Comparison of ENCODE assay signal across 8 mouse cellular contexts in genomic region chr11:116531371-116532191, GRCm38 (mm10). TPM values are rescaled to one million over a fixed set of nuclear protein-coding genes. Genes with fewer than 3 reads are reported as not detected.
DNase-seq lines count a peak whose midpoint lies in the region; ATAC-seq and TF ChIP-seq lines count a peak whose summit lies in the region.

No protein-coding gene starts in this region.

- peak overlapping the region; percentile 44 for H3K4me3 ChIP-seq in embryonic facial prominence, embryonic 11.5 days (ENCODE audit: low read depth, low read length)
- peak overlapping the region; percentile 46 for H3K4me3 ChIP-seq in hindbrain, postnatal 0 days (ENCODE audit: low read length)

- H3K27ac ChIP-seq in embryonic facial prominence, embryonic 11.5 days (replicated peaks; ENCODE audit: low read depth, low read length), result no peak overlapping the region
- peak overlapping the region; percentile 32; the same call in 1 of the 2 replicates for H3K27ac ChIP-seq in hindbrain, postnatal 0 days

- TF ChIP-seq CTCF in hindbrain, postnatal 0 days (IDR thresholded peaks at IDR 0.05; ENCODE audit: low read depth), result no peak

- WGBS in embryonic facial prominence, embryonic 11.5 days, result 2% methylated on average over 48 of the region's 48 CpGs
- 3% methylated on average over 48 of the region's 48 CpGs for WGBS in hindbrain, postnatal 0 days

- DNase-seq in lung, adult 18-20 months, result peak; percentile 31 to 38
- DNase-seq in lung, postnatal 14 days, result no peak
- DNase-seq in embryonic facial prominence, embryonic 11.5 days (ENCODE audit: low spot score), result peak; percentile 24
- DNase-seq in hindbrain, postnatal 0 days (ENCODE audit: low spot score), result peak; percentile 28
- peak; percentile 16 for DNase-seq in lung, postnatal 25 days (ENCODE audit: low spot score)
- DNase-seq in left cerebral cortex, postnatal 10 days (ENCODE audit: extremely low spot score in 1 of 2, low spot score in 2 of 2), result no peak
- no peak for DNase-seq in gastrocnemius, postnatal 14 days
- no peak for DNase-seq in gastrocnemius, adult 8-10 months (ENCODE audit: low spot score in 2 of 2)

- H3K4me2 ChIP-seq in embryonic facial prominence, embryonic 11.5 days (ENCODE audit: low read depth, low read length), result peak overlapping the region; percentile 96
- H3K4me2 ChIP-seq in hindbrain, postnatal 0 days (ENCODE audit: low read depth, low read length), result peak overlapping the region; percentile 86

- peaks cover 8% of the 10 kb centered on the region for H3K4me1 ChIP-seq in embryonic facial prominence, embryonic 11.5 days (ENCODE audit: control insufficient read depth, insufficient read depth, low read length)
- H3K4me1 ChIP-seq in hindbrain, postnatal 0 days (ENCODE audit: insufficient read depth, low read length), result peaks cover 36% of the 10 kb centered on the region

- no peak for ATAC-seq in embryonic facial prominence, embryonic 11.5 days (replicated peaks; ENCODE audit: insufficient number of reproducible peaks, low FRiP score, low TSS enrichment, low read depth)
- ATAC-seq in hindbrain, postnatal 0 days, result no peak

- H3K9me3 ChIP-seq in embryonic facial prominence, embryonic 11.5 days (replicated peaks; ENCODE audit: control insufficient read depth, low read length), result no peaks in the 10 kb centered on the region
- no peaks in the 10 kb centered on the region for H3K9me3 ChIP-seq in hindbrain, postnatal 0 days (ENCODE audit: low read length)

- H3K9ac ChIP-seq in embryonic facial prominence, embryonic 11.5 days (replicated peaks; ENCODE audit: low read length), result peak overlapping the region; percentile 37
- H3K9ac ChIP-seq in hindbrain, postnatal 0 days (replicated peaks; ENCODE audit: low read length), result peak overlapping the region; percentile 40

- H3K27me3 ChIP-seq in embryonic facial prominence, embryonic 11.5 days (ENCODE audit: control insufficient read depth, insufficient read depth, low read length), result peaks cover 18% of the 10 kb centered on the region
- H3K27me3 ChIP-seq in hindbrain, postnatal 0 days (ENCODE audit: insufficient read depth, low read length), result peaks cover 34% of the 10 kb centered on the region

- intact Hi-C loops in left cerebral cortex, postnatal 10 days (cut with DNase I), result loop anchor here (5.0 kb wide), 1 partner anchor 34 kb away; no protein-coding TSS in a partner anchor
- intact Hi-C loops in gastrocnemius, postnatal 14 days (cut with DNase I; ENCODE audit: low total_unique reads), result loop anchor here (2.0 kb wide), 1 partner anchor 31 kb away; no protein-coding TSS in a partner anchor

- H3K36me3 ChIP-seq in embryonic facial prominence, embryonic 11.5 days (replicated peaks; ENCODE audit: control insufficient read depth, insufficient read depth, low read depth, low read length), result no peaks in the 10 kb centered on the region
- H3K36me3 ChIP-seq in hindbrain, postnatal 0 days (ENCODE audit: insufficient read depth, low read length), result no peaks in the 10 kb centered on the region

RNA-seq across cellular contexts. Expression of gene Sphk1, which starts 0.9 kb away (rescaled TPM):
- 5.0 and 7.2 TPM in 2 replicates for polyA plus RNA-seq in embryonic facial prominence, embryonic 11.5 days (2014; fragmentation: Nextera tagmentation; extraction: Ambion mirVana)
- total RNA-seq in hindbrain, postnatal 0 days (2014; rRNA removed), result 25.5 and 29.7 TPM in 2 replicates
- polyA plus RNA-seq in hindbrain, postnatal 0 days (2015; fragmentation: Nextera tagmentation; extraction: Ambion mirVana), result 17.9 and 20.4 TPM in 2 replicates
- 1 to 10 TPM; 4.3 to 5.2 TPM for total RNA-seq in left cerebral cortex, postnatal 10 days (2021)
- total RNA-seq in gastrocnemius, postnatal 14 days (2021), result 1 to 10 TPM; 1.6 to 2.6 TPM
- under 1 TPM; 0.15 to 0.75 (median 0.51) TPM for total RNA-seq in gastrocnemius, adult 8-10 months (2022)

RNA-seq across cellular contexts. Expression of gene Prpsap1, which starts 37.6 kb away (rescaled TPM):
- 171 and 182 TPM in 2 replicates for polyA plus RNA-seq in embryonic facial prominence, embryonic 11.5 days (2014; fragmentation: Nextera tagmentation; extraction: Ambion mirVana)
- total RNA-seq in hindbrain, postnatal 0 days (2014; rRNA removed), result 99.7 and 105 TPM in 2 replicates
- 148 and 150 TPM in 2 replicates for polyA plus RNA-seq in hindbrain, postnatal 0 days (2015; fragmentation: Nextera tagmentation; extraction: Ambion mirVana)
- 10 to 100 TPM; 85.1 to 87.6 TPM for total RNA-seq in left cerebral cortex, postnatal 10 days (2021)
- 10 to 100 TPM; 22.4 to 24.6 TPM for total RNA-seq in gastrocnemius, postnatal 14 days (2021)
- total RNA-seq in gastrocnemius, adult 8-10 months (2022), result 10 to 100 TPM; 10.4 to 12.7 (median 11.5) TPM

RNA-seq across cellular contexts. Expression of gene Ube2o, which starts 49.7 kb away (rescaled TPM):
- polyA plus RNA-seq in embryonic facial prominence, embryonic 11.5 days (2014; fragmentation: Nextera tagmentation; extraction: Ambion mirVana), result 17.2 and 17.4 TPM in 2 replicates
- 101 and 112 TPM in 2 replicates for total RNA-seq in hindbrain, postnatal 0 days (2014; rRNA removed)
- polyA plus RNA-seq in hindbrain, postnatal 0 days (2015; fragmentation: Nextera tagmentation; extraction: Ambion mirVana), result 31.3 and 31.9 TPM in 2 replicates
- total RNA-seq in left cerebral cortex, postnatal 10 days (2021), result 100 to 1,000 TPM; 136 to 140 TPM
- total RNA-seq in gastrocnemius, postnatal 14 days (2021), result 10 to 100 TPM; 23.4 to 25.6 TPM
- total RNA-seq in gastrocnemius, adult 8-10 months (2022), result 10 to 100 TPM; 22.4 to 27.6 (median 22.5) TPM

RNA-seq across cellular contexts. Expression of gene Aanat, which starts 54.7 kb away (rescaled TPM):
- polyA plus RNA-seq in embryonic facial prominence, embryonic 11.5 days (2014; fragmentation: Nextera tagmentation; extraction: Ambion mirVana), result not detected in 2 replicates
- 0.68 TPM in 1 of 2 replicates, not detected in the other for total RNA-seq in hindbrain, postnatal 0 days (2014; rRNA removed)
- 0.46 and 0.81 TPM in 2 replicates for polyA plus RNA-seq in hindbrain, postnatal 0 days (2015; fragmentation: Nextera tagmentation; extraction: Ambion mirVana)
- total RNA-seq in left cerebral cortex, postnatal 10 days (2021), result 1 to 10 TPM; 1.0 to 1.6 TPM
- total RNA-seq in gastrocnemius, postnatal 14 days (2021), result not detected
- total RNA-seq in gastrocnemius, adult 8-10 months (2022), result not detected

Comparison
In these comparisons a context has a peak if more than half of its experiments do, and no peak if none do; other contexts are left out.
1. DNase-seq: peak in lung, adult 18-20 months (2 of 2), embryonic facial prominence, embryonic 11.5 days (single experiment), hindbrain, postnatal 0 days (single experiment) and lung, postnatal 25 days (single experiment); none in lung, postnatal 14 days (single experiment), left cerebral cortex, postnatal 10 days (0 of 2), gastrocnemius, postnatal 14 days (single experiment) and gastrocnemius, adult 8-10 months (0 of 2).